Mouse (Mus musculus) liver, adult 2 months (tissue): ENCODE measurements around the gene Wars2. TPM values are rescaled to one million over a fixed set of nuclear protein-coding genes. Genes with fewer than 3 reads are reported as not detected.
A peak's percentile ranks its signal among the peaks of the same experiment; 100 is the strongest.

Source experiments
- DNase-seq: peaks from one replicate; pipeline ENCODE4 v3.0.0-alpha.2; 2011; ENCODE audit warnings: low read depth, low spot score; ENCODE audit errors: extremely low read depth
- H3K27ac ChIP-seq: fragments of 200-500 bp; replicated peaks from 2 replicates; pipeline ENCODE4 v1.5.1; 2012; ENCODE audit warnings: low read depth, mild to moderate bottlenecking, control low read depth, inconsistent platforms, low read length; ENCODE audit not compliant: insufficient read depth
- H3K27me3 ChIP-seq: fragments of 200-500 bp; 2 replicates; pipeline ENCODE4 v1.6.1; 2012; ENCODE audit warnings: mild to moderate bottlenecking, moderate library complexity, low read length, inconsistent platforms; ENCODE audit not compliant: control insufficient read depth, insufficient read depth
- H3K36me3 ChIP-seq: fragments of 200-500 bp; 2 replicates; pipeline ENCODE4 v1.6.1; 2012; ENCODE audit warnings: low read length, inconsistent platforms; ENCODE audit not compliant: control insufficient read depth, insufficient read depth
- H3K4me1 ChIP-seq: fragments of 200-500 bp; 2 replicates; pipeline ENCODE4 v1.6.1; 2011; ENCODE audit warnings: low read length; ENCODE audit not compliant: control insufficient read depth, insufficient read depth
- H3K4me3 ChIP-seq: fragments of 200-500 bp; 2 replicates; pipeline ENCODE4 v1.5.1; 2011; ENCODE audit warnings: low read depth, mild to moderate bottlenecking, control low read depth, low read length, moderate library complexity; ENCODE audit not compliant: insufficient read depth
- H3K79me2 ChIP-seq: fragments of 200-500 bp; 2 replicates; pipeline ENCODE4 v1.6.1; 2012; ENCODE audit warnings: inconsistent platforms, mild to moderate bottlenecking, low read length, moderate library complexity; ENCODE audit not compliant: control insufficient read depth, insufficient read depth
- H3K9ac ChIP-seq: fragments of 200-500 bp; 2 replicates; pipeline ENCODE4 v1.6.1; 2012; ENCODE audit warnings: low read depth, mild to moderate bottlenecking, control low read depth, inconsistent platforms, low read length
- CTCF ChIP-seq: fragments of 200-500 bp; IDR thresholded peaks from 2 replicates; pipeline ENCODE4 v1.5.1; 2011; ENCODE audit warnings: low read depth, low read length, control low read depth
- POLR2A ChIP-seq: fragments of 200-500 bp; IDR thresholded peaks from 2 replicates; pipeline ENCODE4 v1.6.1; 2011; ENCODE audit warnings: low read length, control low read depth; ENCODE audit not compliant: insufficient read depth; ENCODE audit errors: extremely low read depth
- WGBS: fragments of 180-500 bp; shearing (Covaris S2); methylation state at CpG from one replicate; pipeline ENCODE4 v1.1.7; 2018; 5-methylcytosine and 5-hydroxymethylcytosine counted together
- polyA plus RNA-seq: library from polyadenylated mRNA; depleted of rRNA; stranded (reverse); fragments of >200 nt; gene quantifications from 2 replicates; pipeline ENCODE4 v1.2.3, GENCODE M21; 2012
- total RNA-seq: library from RNA; depleted of rRNA; stranded (reverse); fragments of >200 nt; gene quantifications from 2 replicates; pipeline ENCODE4 v1.2.3, GENCODE M21; 2014

The Wars2 gene
- total and polyA plus RNA-seq, 2 experiments = 2.3 to 4.1 TPM

- H3K79me2 ChIP-seq = no peaks in the 10 kb centered on the region
- H3K4me3 ChIP-seq = no peak overlapping the region
- peaks cover 57% of the 10 kb centered on the region for H3K27me3 ChIP-seq
- DNase-seq = no peak
- WGBS = 8% methylated on average over 16 of the region's 16 CpGs
- no peaks in the 10 kb centered on the region for H3K36me3 ChIP-seq
- TF ChIP-seq CTCF (no peak), POLR2A (no peak)
- H3K9ac ChIP-seq = no peak overlapping the region
- H3K27ac ChIP-seq = no peak overlapping the region
- 0 out of 2 replicates have a peak, but pooled peaks cover 3% of the 10 kb centered on the region for H3K4me1 ChIP-seq
Measured at GRCm38 (mm10) chr3:99252461-99253091, 111.7 kb downstream of the Wars2 start.

GRCm38 (mm10) chr3:99253092-99253488 is 112.2 kb downstream of the Wars2 start:
- WGBS = 6% methylated on average over 12 of the region's 12 CpGs
- no peak overlapping the region for H3K4me3 ChIP-seq
- H3K27me3 ChIP-seq = peaks cover 59% of the 10 kb centered on the region

GRCm38 (mm10) chr3:99253497-99254451 is 112.9 kb downstream of the Wars2 start:
- no peaks in the 10 kb centered on the region for H3K79me2 ChIP-seq
- H3K9ac ChIP-seq = no peak overlapping the region
- 2% methylated on average over 73 of the region's 73 CpGs for WGBS
- H3K27me3 ChIP-seq = peaks cover 54% of the 10 kb centered on the region
- TF ChIP-seq POLR2A (no peak), CTCF (no peak)
- no peak overlapping the region for H3K27ac ChIP-seq
- DNase-seq = no peak
- 0 out of 2 replicates have a peak, but pooled peaks cover 3% of the 10 kb centered on the region for H3K4me1 ChIP-seq
- H3K36me3 ChIP-seq = no peaks in the 10 kb centered on the region
- peak overlapping the region; percentile 43; the same call in 1 of the 2 replicates for H3K4me3 ChIP-seq

More at GRCm38 (mm10) chr3:99253092-99253488, 112.2 kb downstream of the Wars2 start:
- no peaks in the 10 kb centered on the region for H3K36me3 ChIP-seq
- no peak overlapping the region for H3K9ac ChIP-seq
- H3K4me1 ChIP-seq = 0 out of 2 replicates have a peak, but pooled peaks cover 3% of the 10 kb centered on the region
- no peak for TF ChIP-seq POLR2A
- no peak for TF ChIP-seq CTCF
- H3K79me2 ChIP-seq = no peaks in the 10 kb centered on the region
- no peak overlapping the region for H3K27ac ChIP-seq
- no peak for DNase-seq

- no peak overlapping the region for H3K9ac ChIP-seq
- no peaks in the 10 kb centered on the region for H3K79me2 ChIP-seq
- H3K4me3 ChIP-seq = no peak overlapping the region
- DNase-seq = peak; percentile 12
- no peak overlapping the region for H3K27ac ChIP-seq
- no peaks in the 10 kb centered on the region for H3K36me3 ChIP-seq
- peaks cover 54% of the 10 kb centered on the region for H3K27me3 ChIP-seq
- TF ChIP-seq POLR2A (no peak), CTCF (no peak)
- WGBS = 7% methylated on average over 15 of the region's 15 CpGs
- 0 out of 2 replicates have a peak, but pooled peaks cover 3% of the 10 kb centered on the region for H3K4me1 ChIP-seq
Measured at GRCm38 (mm10) chr3:99254559-99255151, 113.8 kb downstream of the Wars2 start.

- H3K79me2 ChIP-seq = no peaks in the 10 kb centered on the region
- DNase-seq = no peak
- H3K4me3 ChIP-seq = no peak overlapping the region
- H3K4me1 ChIP-seq = 0 out of 2 replicates have a peak, but pooled peaks cover 3% of the 10 kb centered on the region
- peaks cover 51% of the 10 kb centered on the region for H3K27me3 ChIP-seq
- H3K9ac ChIP-seq = no peak overlapping the region
- no peak overlapping the region for H3K27ac ChIP-seq
- no peaks in the 10 kb centered on the region for H3K36me3 ChIP-seq
- 16% methylated on average over 11 of the region's 11 CpGs for WGBS
- TF ChIP-seq POLR2A (no peak), CTCF (no peak)
Measured at GRCm38 (mm10) chr3:99255411-99256365, 114.8 kb downstream of the Wars2 start.
